Mouse (Mus musculus): ENCODE results near the gene Frrs1. TPM values are rescaled to one million over a fixed set of nuclear protein-coding genes. Genes with fewer than 3 reads are reported as not detected.

Gene Frrs1
- polyA plus RNA-seq, 1 experiment from 2014 or later, result 34.5 TPM

GRCm38 (mm10) chr3:116833491-116833890, 25.8 kb upstream of the Frrs1 start:
- 77% methylated on average over 4 of the region's 4 CpGs for WGBS
- no peak overlapping the region for H3K27ac ChIP-seq

GRCm38 (mm10) chr3:116834241-116834640, 25.0 kb upstream of the Frrs1 start:
- Histone ChIP-seq H3K4me3 (replicated peaks) (no peak overlapping the region), H3K9me3 (no peaks in the 10 kb centered on the region), H3K4me2 (no peak overlapping the region), H3K27ac (no peak overlapping the region), H3K36me3 (no peaks in the 10 kb centered on the region), H3K4me1 (no peaks in the 10 kb centered on the region), H3K9ac (no peak overlapping the region), H3K27me3 (replicated peaks) (no peaks in the 10 kb centered on the region)
- ATAC-seq (ENCODE audit: insufficient read depth, low FRiP score, low read depth), result no peak
- 97% methylated on average over 6 of the region's 6 CpGs for WGBS

More at GRCm38 (mm10) chr3:116833491-116833890, 25.8 kb upstream of the Frrs1 start:
- no peaks in the 10 kb centered on the region for H3K27me3 ChIP-seq (replicated peaks)
- no peak overlapping the region for H3K4me2 ChIP-seq
- no peaks in the 10 kb centered on the region for H3K36me3 ChIP-seq
- no peak overlapping the region for H3K4me3 ChIP-seq (replicated peaks)
- no peak overlapping the region for H3K9ac ChIP-seq
- ATAC-seq (ENCODE audit: insufficient read depth, low FRiP score, low read depth), result no peak
- no peaks in the 10 kb centered on the region for H3K4me1 ChIP-seq
- no peaks in the 10 kb centered on the region for H3K9me3 ChIP-seq

GRCm38 (mm10) chr3:116835350-116835749, 23.9 kb upstream of the Frrs1 start:
- H3K4me2 ChIP-seq, result peak overlapping the region; percentile 55
- H3K27ac ChIP-seq, result no peak overlapping the region
- H3K36me3 ChIP-seq, result no peaks in the 10 kb centered on the region
- no peaks in the 10 kb centered on the region for H3K27me3 ChIP-seq (replicated peaks)
- ATAC-seq (ENCODE audit: insufficient read depth, low FRiP score, low read depth), result no peak
- H3K4me3 ChIP-seq (replicated peaks), result no peak overlapping the region
- H3K9me3 ChIP-seq, result no peaks in the 10 kb centered on the region
- 65% methylated on average over 4 of the region's 4 CpGs for WGBS
- no peaks in the 10 kb centered on the region for H3K4me1 ChIP-seq
- no peak overlapping the region for H3K9ac ChIP-seq

GRCm38 (mm10) chr3:116835770-116836680, 23.2 kb upstream of the Frrs1 start:
- Histone ChIP-seq H3K4me3 (replicated peaks) (peak overlapping the region; percentile 34), H3K9me3 (no peaks in the 10 kb centered on the region), H3K4me1 (no peaks in the 10 kb centered on the region), H3K36me3 (no peaks in the 10 kb centered on the region), H3K27ac (0 out of 2 replicates have a peak overlapping the region, but pooled peaks have one; percentile 10), H3K27me3 (replicated peaks) (no peaks in the 10 kb centered on the region), H3K4me2 (peak overlapping the region; percentile 55), H3K9ac (no peak overlapping the region)
- WGBS, result 23% methylated on average over 21 of the region's 21 CpGs
- ATAC-seq (ENCODE audit: insufficient read depth, low FRiP score, low read depth), result peak; percentile 61

GRCm38 (mm10) chr3:116836681-116837475, 22.4 kb upstream of the Frrs1 start:
- Histone ChIP-seq H3K4me3 (replicated peaks) (no peak overlapping the region), H3K27me3 (replicated peaks) (no peaks in the 10 kb centered on the region), H3K9me3 (no peaks in the 10 kb centered on the region), H3K36me3 (no peaks in the 10 kb centered on the region), H3K9ac (no peak overlapping the region), H3K4me2 (no peak overlapping the region), H3K4me1 (no peaks in the 10 kb centered on the region), H3K27ac (no peak overlapping the region)
- ATAC-seq (ENCODE audit: insufficient read depth, low FRiP score, low read depth), result no peak
- 82% methylated on average over 23 of the region's 23 CpGs for WGBS

- ATAC-seq (ENCODE audit: insufficient read depth, low FRiP score, low read depth), result no peak
Observed at GRCm38 (mm10) chr3:116841311-116841710, 18.0 kb upstream of the Frrs1 start.

GRCm38 (mm10) chr3:116844880-116845579, 14.2 kb upstream of the Frrs1 start:
- Histone ChIP-seq H3K9me3 (no peaks in the 10 kb centered on the region), H3K4me3 (replicated peaks) (no peak overlapping the region), H3K27me3 (replicated peaks) (no peaks in the 10 kb centered on the region), H3K9ac (no peak overlapping the region), H3K36me3 (no peaks in the 10 kb centered on the region), H3K27ac (no peak overlapping the region), H3K4me2 (no peak overlapping the region), H3K4me1 (no peaks in the 10 kb centered on the region)
- WGBS, result 81% methylated on average over 10 of the region's 10 CpGs
- ATAC-seq (ENCODE audit: insufficient read depth, low FRiP score, low read depth), result no peak

More at GRCm38 (mm10) chr3:116841311-116841710, 18.0 kb upstream of the Frrs1 start:
- WGBS, result 90% methylated on average over 2 of the region's 2 CpGs
- no peaks in the 10 kb centered on the region for H3K4me1 ChIP-seq
- no peak overlapping the region for H3K4me2 ChIP-seq
- no peaks in the 10 kb centered on the region for H3K9me3 ChIP-seq
- H3K27me3 ChIP-seq (replicated peaks), result no peaks in the 10 kb centered on the region
- no peak overlapping the region for H3K9ac ChIP-seq
- H3K27ac ChIP-seq, result no peak overlapping the region
- H3K36me3 ChIP-seq, result no peaks in the 10 kb centered on the region
- no peak overlapping the region for H3K4me3 ChIP-seq (replicated peaks)

- Histone ChIP-seq H3K9me3 (no peaks in the 10 kb centered on the region), H3K27ac (no peak overlapping the region), H3K4me2 (no peak overlapping the region), H3K9ac (no peak overlapping the region), H3K27me3 (replicated peaks) (no peaks in the 10 kb centered on the region), H3K4me1 (no peaks in the 10 kb centered on the region), H3K4me3 (replicated peaks) (no peak overlapping the region), H3K36me3 (no peaks in the 10 kb centered on the region)
- 38% methylated on average over 4 of the region's 4 CpGs for WGBS
- no peak for ATAC-seq (ENCODE audit: insufficient read depth, low FRiP score, low read depth)
Observed at GRCm38 (mm10) chr3:116846084-116846483, 13.2 kb upstream of the Frrs1 start.

- 91% methylated on average over 1 of the region's 1 CpGs for WGBS
- no peak overlapping the region for H3K27ac ChIP-seq
- ATAC-seq (ENCODE audit: insufficient read depth, low FRiP score, low read depth), result no peak
- no peak overlapping the region for H3K4me3 ChIP-seq (replicated peaks)
- H3K4me1 ChIP-seq, result no peaks in the 10 kb centered on the region
- no peak overlapping the region for H3K4me2 ChIP-seq
- H3K9ac ChIP-seq, result no peak overlapping the region
- H3K27me3 ChIP-seq (replicated peaks), result no peaks in the 10 kb centered on the region
- no peaks in the 10 kb centered on the region for H3K36me3 ChIP-seq
- H3K9me3 ChIP-seq, result no peaks in the 10 kb centered on the region
Observed at GRCm38 (mm10) chr3:116848099-116848498, 11.2 kb upstream of the Frrs1 start.

- H3K9ac ChIP-seq, result no peak overlapping the region
- H3K27ac ChIP-seq, result no peak overlapping the region
- no peaks in the 10 kb centered on the region for H3K36me3 ChIP-seq
- 78% methylated on average over 4 of the region's 4 CpGs for WGBS
- no peak for ATAC-seq (ENCODE audit: insufficient read depth, low FRiP score, low read depth)
- no peaks in the 10 kb centered on the region for H3K9me3 ChIP-seq
- H3K27me3 ChIP-seq (replicated peaks), result no peaks in the 10 kb centered on the region
- H3K4me2 ChIP-seq, result no peak overlapping the region
- H3K4me3 ChIP-seq (replicated peaks), result no peak overlapping the region
- H3K4me1 ChIP-seq, result no peaks in the 10 kb centered on the region
Observed at GRCm38 (mm10) chr3:116848936-116849335, 10.3 kb upstream of the Frrs1 start.

GRCm38 (mm10) chr3:116850376-116850775, 8.9 kb upstream of the Frrs1 start:
- Histone ChIP-seq H3K4me1 (no peaks in the 10 kb centered on the region), H3K4me2 (no peak overlapping the region)
- ATAC-seq (ENCODE audit: insufficient read depth, low FRiP score, low read depth), result no peak

More at GRCm38 (mm10) chr3:116850376-116850775, 8.9 kb upstream of the Frrs1 start:
- 85% methylated on average over 1 of the region's 1 CpGs for WGBS
- no peak overlapping the region for H3K4me3 ChIP-seq (replicated peaks)
- H3K27ac ChIP-seq, result no peak overlapping the region
- H3K9ac ChIP-seq, result no peak overlapping the region
- no peaks in the 10 kb centered on the region for H3K9me3 ChIP-seq
- no peaks in the 10 kb centered on the region for H3K36me3 ChIP-seq
- H3K27me3 ChIP-seq (replicated peaks), result no peaks in the 10 kb centered on the region
